Mouse (Mus musculus): Measurements from ENCODE around the gene Naa10.
A peak's percentile ranks its signal among the peaks of the same experiment; 100 is the strongest.

The Naa10 gene

DNA sequence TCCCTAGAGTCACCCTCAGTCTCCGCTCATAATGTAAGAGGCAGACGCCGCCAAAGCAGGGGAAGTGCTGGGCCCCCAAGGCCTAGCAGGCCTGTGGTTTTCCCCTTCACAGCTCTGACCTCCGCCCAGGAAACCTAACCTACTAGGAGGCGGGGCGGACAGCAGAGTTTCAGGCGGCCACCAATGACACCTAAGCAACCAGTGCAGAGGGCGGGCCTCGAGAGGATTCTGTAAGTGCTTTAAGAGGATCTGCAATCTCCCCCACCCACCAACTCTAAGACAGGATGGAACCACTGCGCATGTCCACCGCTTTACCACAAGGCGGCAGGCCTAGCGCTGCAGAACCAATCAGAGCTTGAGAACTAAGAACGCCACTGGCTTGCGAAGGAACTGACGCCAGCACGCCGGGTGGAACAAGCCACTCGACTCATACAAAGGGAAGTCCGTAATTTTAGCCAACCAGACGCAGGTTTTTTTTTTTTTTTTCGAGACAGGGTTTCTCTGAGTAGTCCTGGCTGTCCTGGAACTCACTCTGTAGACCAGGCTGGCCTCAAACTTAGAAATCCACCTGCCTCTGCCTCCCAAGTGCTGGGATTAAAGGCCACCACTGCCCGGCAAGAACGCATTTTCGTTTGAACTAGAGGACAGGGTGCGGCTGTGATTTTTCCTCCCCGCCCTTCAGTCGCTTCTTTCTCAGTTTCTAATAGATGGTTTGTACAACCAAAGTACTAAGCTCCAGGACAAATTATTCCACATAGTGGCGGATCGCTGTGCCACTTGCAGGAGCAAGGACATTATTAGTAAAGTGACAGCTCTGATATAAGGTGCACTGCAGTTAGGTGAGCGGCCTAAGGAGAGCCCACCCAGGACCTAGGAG lies 6.7 kb downstream of the Naa10 start:
- DNase-seq (ENCODE audit: low spot score), result peak; percentile 96

DNA sequence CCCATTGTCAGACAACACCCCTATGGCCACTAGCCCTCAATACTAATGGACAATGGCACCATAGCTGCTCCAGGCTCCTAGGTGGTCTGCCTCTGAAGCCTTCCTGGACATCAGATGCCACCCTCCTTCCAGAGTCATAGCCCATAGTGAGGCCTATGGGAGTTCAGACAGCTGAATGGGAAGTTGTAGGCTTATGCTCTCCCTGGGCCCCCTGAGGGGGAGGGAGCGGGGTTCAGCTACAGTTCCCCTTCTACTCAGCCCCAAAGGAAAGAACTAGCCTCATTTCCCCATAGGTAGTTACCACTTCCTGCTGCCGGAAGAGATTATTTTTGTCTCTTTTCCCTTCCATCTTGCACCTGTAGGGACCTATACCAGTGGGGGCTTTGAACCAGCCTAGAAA lies 10.2 kb downstream of the Naa10 start:
- DNase-seq (ENCODE audit: low spot score), result no peak

DNA sequence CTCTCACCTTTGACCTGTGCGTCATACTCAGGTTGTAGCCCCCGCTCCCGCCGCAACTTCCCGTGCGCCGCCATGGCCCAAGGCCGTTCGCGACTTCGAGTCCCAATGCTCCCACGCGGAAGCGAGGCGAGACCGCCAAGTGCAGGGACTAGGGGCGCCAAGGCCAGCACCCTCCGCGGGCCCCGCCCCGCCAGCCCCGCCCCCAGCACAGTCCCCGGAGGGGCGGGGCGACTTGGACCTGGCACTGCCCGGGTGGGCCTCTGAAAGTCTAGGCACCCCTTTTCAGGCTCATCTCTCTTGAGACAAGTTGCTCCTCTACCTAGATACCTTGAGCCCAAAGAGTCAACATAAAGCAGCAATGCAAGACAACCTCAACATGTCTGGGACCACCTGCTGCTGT lies 10.6 kb downstream of the Naa10 start:
- no peak for DNase-seq (ENCODE audit: low spot score)

- no peak for DNase-seq (ENCODE audit: low spot score)
Measured at GRCm38 (mm10) chrX:73910451-73910850, 11.3 kb downstream of the Naa10 start.

DNA sequence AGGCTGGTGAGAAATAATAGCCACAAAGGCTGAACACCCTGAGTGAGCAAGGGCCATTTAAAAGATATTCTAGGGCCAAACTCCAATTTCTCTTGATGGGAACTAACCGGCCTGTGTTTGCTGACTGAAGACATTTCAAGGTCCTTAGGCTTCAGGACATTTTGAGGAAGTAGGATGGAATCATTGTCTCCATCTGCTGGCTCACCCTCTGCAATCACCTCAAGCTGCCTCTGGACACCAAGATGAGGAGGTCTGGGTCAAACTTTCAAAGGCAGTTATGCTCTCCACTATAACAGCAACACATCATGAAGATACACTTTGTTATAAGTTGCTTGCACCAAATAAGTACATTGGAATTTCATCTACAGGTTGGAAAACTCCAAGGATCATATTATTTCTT lies 11.7 kb downstream of the Naa10 start:
- no peak for DNase-seq (ENCODE audit: low spot score)

DNA sequence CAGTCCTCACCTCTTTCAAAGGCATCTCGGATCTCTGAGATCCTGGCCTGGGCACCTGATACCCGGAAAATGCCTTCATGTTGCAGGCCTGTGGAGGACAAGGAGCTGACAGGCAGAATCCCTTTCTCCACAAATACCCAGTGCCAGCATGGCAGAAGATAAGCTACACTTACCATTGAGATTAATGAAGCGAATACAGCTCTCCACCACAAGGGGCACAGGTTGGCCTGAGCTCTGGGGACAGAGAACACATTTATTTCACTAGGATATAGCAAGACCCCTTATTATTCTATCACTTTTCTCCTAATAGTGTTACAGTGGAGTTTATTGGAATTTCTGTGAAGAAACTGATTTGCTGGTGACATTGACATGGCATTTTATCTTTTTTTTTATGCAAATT lies 23.8 kb downstream of the Naa10 start:
- no peak for DNase-seq (ENCODE audit: low spot score)

DNA sequence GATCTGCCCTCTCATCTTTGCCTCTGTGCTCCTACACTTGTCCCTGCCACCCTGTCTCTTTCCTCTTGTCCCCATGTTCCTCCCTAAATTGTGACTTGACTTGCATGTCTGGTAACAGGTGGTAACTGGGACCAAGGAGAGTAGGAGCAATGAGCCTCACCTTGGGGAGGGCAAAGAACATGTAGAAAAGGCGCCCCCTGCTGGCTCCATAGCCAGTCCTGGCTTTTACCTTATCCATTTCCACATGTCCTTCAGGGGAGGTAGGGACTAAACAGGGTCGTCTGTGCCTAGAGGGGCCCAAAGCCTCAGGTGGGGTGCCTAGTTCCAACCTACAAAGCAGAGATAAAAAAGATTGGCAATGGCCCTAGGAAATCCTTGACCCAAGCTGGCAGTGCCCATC lies 26.0 kb downstream of the Naa10 start, which contains the start of gene L1cam:
TSS of gene L1cam (minus strand) at position 387 of the 400 bp plus-strand sequence.
- no peak for DNase-seq (ENCODE audit: low spot score)

GRCm38 (mm10) chrX:73892833-73893232 lies 28.9 kb downstream of the Naa10 start:
- DNase-seq (ENCODE audit: low spot score), result no peak

- no peak for DNase-seq (ENCODE audit: low spot score)
Measured at GRCm38 (mm10) chrX:73891551-73892152, 30.1 kb downstream of the Naa10 start, which contains the start of gene Avpr2. Avpr2 (plus strand) TSS chrX:73892102.

DNA sequence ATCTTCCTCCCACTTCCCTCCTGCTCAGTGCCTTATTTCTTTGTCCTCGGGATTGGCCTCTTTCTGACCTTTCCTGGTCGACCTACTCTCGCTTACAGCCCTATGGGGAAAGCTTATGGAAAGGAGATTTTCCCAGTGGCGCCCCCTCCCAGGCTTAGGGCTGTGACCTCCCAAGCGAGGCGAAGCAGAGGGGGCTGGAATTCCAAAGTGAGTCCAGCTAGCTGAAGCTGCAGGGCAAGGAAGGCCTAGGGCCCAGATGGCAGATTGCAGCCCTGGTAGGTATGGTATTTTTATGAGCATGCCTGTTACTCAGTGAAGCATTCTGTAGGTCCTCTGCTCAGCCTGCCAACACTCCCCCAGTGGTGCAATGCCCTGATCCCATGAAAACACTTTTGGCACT lies 40.3 kb downstream of the Naa10 start:
- DNase-seq (ENCODE audit: low spot score), result peak; percentile 34

DNA sequence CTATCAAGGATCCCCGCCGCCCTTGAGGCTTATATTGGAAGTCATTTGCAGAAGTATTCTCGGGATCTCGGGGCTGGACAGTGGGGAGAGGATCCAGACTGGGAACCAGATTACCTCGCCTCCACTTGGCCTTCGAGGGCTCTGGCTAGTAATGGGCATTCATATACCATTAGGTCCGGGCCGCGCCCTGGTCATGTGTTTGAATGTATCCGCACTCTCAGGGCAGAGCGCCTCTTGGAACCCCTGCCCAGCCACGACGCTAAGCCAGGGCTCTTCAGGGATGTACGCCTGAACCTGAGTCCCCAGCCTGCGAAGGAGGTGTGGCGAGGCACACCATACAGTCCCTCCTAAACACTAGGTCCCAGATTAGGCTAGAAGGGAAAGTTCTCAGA lies 40.7 kb downstream of the Naa10 start:
- peak; percentile 8 for DNase-seq (ENCODE audit: low spot score)

- DNase-seq (ENCODE audit: low spot score), result peak; percentile 15
Measured at GRCm38 (mm10) chrX:73880194-73881035, 41.3 kb downstream of the Naa10 start.

DNA sequence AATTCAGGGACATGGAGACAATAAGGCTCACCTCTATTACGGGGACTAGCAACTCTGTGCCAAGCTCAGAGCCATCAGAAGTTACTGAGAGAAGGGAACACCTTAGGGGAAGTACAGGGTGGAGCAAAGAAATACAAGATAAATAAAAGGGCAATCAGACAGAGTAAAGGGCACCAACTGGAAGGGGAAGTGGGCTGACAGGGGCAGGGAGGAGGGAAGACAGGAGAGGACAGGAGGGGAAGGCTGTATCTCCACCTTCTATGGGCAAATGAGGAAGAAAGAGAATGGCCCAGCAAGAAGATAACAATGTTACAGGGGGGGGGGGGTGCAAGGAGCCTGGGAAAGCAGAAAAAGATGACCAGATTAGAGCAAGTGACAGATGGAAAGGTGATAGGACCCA lies 44.7 kb downstream of the Naa10 start:
- DNase-seq (ENCODE audit: low spot score), result no peak

- DNase-seq (ENCODE audit: low spot score), result peak; percentile 5
Measured at GRCm38 (mm10) chrX:73875881-73876280, 45.9 kb downstream of the Naa10 start.

GRCm38 (mm10) chrX:73871956-73872355 lies 49.8 kb downstream of the Naa10 start:
- DNase-seq (ENCODE audit: low spot score), result no peak

- DNase-seq (ENCODE audit: low spot score), result no peak
Measured at GRCm38 (mm10) chrX:73871474-73871873, 50.3 kb downstream of the Naa10 start.

- peak; percentile 57 for DNase-seq (ENCODE audit: low spot score)
Measured at GRCm38 (mm10) chrX:73869334-73869733, 52.4 kb downstream of the Naa10 start.

GRCm38 (mm10) chrX:73867852-73868251 lies 53.9 kb downstream of the Naa10 start:
- DNase-seq (ENCODE audit: low spot score), result no peak

DNA sequence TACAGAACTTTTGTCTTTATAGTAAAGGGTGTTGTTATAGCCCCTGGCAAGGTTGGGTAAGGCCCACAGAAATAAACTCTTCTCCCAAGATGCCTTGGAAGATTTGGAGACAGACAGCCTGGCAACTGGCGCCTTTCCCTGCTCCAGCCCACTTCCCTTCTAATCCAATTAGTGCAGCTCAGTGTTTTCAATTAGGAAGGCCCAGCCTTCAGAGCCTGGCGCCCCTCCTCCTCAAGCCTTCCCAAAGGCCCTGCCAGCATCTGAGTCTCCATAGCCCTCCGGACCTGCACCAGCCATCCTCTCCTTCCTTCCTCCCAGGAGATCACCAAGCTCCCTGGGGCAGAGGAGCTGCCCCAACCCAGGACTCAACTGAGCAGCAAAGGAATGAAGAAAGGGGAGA lies 54.5 kb downstream of the Naa10 start:
- DNase-seq (ENCODE audit: low spot score), result peak; percentile 13

All from embryo, embryonic 10 days (tissue).